Mouse (Mus musculus) skeletal muscle tissue, adult 2 months (tissue): ENCODE data around the gene Plekho1.
"Not testable (repeated sequence)": the region's sequence is repeated elsewhere in the genome, so short reads cannot be mapped to it uniquely, and the experiment has no call there.

Experiments used
- DNase-seq: peaks from one replicate; pipeline ENCODE4 v3.0.0-alpha.2; 2012; ENCODE audit warnings: low read depth, low spot score

Plekho1 gene

DNA sequence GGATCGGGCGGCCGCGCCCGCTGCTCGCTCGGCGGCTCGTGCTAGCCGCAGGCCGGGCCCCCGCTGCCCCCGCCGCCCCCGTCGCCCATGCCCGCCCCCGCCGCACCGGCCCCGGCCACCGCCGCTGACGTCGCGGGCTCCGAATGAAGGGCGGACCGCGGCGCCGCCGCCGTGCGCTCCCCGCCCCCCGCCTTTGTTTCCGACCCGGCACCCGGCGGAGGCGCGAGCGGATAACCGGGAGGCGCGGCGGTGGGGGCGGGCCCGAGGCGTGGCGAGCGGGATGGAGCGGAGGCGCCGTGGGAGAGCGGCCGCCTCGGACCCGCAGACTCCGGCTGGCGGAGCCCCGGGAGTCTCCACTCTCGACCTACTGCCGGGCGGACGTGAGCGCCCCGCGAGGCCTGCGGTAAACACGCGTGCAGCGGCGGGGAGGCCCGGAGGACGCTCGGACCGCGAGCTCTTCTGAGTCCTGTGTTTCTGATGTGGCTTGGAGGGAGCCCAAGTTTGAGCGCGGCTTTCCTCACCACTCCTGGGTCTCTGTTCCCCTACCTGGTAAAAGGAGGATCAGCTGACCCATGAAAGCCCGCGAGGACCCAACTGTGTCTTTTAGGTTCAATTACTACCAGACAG lies at the start of gene Plekho1:
Plekho1 (minus strand) TSS at position 200 of the 627 bp plus-strand sequence.
- no peak for DNase-seq

DNA sequence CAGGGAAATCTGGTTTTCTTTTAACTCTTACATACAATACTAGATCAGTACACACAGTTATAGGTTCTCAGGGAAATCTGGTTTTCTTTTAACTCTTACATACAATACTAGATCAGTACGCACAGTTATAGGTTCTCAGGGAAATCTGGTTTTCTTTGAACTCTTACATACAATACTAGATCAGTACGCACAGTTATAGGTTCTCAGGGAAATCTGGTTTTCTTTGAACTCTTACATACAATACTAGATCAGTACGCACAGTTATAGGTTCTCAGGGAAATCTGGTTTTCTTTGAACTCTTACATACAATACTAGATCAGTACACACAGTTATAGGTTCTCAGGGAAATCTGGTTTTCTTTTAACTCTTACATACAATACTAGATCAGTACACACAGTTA lies 48.8 kb upstream of the Plekho1 start:
- DNase-seq = not testable (repeated sequence)

DNA sequence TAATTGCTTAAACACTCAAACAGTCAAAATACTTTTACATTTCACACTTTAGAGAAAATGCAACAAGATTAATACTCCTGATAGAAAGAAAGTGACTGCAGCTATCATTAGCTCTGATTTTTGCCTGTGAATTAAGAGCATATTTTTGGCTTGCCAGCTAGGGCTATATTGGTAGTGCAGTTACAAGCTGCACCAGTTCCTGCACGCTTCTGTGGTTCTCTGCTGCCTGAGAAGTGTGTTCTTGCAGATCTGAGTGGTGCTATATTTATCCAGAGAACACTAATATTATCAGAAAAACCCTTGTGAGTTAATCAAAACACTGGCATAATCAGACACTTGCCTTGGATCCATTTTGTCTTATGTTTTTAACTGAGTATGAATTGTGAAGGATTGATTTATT lies 47.3 kb upstream of the Plekho1 start:
- no peak for DNase-seq

DNA sequence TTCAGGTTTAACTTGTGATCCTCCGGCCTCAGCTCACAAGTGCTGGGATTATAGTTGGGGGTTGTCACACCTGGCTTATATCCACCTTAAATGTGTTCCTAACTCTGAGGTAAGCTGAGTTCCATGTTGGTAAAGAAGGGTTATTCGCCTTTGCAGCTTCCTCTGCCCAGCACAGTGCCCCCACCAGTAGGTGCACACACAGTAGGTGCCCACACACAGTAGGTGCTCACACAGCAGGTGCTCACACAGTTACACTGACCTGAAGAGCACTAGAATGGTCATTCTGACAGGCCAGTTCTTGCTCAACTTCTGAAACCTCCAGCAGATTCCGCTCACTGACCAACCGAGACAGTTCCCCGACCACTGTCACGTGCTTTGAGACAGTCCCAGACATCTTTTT lies 45.3 kb upstream of the Plekho1 start:
- no peak for DNase-seq

DNA sequence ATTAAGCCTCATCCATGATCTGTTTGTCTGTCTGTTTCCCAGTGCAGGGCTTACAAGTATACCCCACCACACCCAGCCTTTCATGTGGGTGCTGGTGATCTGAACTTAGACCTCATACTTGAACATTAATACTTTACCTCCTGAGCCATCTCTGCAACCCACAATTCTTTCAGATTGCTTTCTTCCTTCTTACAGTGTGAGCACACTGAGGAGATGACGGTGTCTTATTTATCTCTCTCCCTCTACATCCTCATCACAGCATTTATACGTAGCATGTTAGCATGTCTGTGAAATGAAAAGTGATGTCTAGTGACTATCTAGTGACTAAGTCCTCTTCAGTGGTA lies 44.8 kb upstream of the Plekho1 start:
- no peak for DNase-seq

DNA sequence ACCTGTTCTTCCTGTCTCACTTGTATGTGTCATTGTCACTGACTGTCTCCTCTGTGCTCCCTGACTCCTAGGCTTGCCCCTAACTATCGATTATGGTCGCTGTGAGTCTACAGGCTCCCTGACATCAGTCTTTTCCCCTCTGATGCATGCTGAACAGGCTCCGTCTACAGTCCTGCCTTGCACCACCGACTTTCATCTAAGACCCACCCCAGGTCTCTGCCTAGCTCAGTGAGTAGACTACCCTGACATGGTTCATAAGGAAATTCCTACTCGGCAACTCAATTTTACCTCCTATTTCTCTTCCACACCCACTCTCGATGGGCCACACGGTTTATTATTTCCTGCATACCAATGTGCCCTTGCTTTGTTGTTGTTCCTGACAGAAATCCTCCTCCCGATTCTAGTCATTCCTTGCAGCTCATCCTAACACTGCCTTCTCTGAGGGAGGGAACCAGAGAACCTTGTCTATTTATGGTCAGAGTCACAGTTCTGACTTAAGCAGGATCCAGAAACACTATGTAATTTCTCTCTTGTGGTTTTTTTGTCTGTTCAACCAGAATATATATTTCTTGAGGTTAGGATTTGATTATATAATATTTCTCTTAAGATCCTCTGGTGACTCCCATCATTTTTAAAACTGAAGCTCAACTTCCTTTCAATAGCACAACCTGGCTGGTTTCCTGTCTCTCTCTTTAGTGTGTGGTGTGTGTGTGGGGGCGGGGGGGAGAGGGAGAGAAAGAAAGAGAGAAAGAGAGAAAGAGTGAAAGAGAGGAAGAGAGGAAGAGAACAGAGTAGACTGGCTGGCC lies 44.3 kb upstream of the Plekho1 start:
- DNase-seq = no peak

DNA sequence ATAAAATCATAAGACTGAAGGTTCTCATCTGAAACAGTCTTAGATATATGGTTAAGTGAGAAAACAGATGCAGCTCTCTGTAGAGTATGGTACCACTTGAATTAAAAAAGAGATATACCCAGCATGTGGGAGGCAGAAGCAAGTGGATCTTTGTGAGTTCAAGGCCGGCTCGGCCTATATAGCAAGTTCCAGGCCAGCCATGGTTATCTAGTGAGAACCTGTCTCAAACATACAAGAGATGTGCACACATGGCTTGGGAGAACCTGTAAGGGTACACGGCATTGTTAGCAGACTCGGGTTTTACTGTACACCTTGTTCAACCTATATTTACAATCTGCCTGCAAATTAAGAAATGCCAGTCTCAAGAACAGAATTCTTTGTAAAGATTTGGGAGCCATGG lies 43.0 kb upstream of the Plekho1 start:
- DNase-seq = no peak

DNA sequence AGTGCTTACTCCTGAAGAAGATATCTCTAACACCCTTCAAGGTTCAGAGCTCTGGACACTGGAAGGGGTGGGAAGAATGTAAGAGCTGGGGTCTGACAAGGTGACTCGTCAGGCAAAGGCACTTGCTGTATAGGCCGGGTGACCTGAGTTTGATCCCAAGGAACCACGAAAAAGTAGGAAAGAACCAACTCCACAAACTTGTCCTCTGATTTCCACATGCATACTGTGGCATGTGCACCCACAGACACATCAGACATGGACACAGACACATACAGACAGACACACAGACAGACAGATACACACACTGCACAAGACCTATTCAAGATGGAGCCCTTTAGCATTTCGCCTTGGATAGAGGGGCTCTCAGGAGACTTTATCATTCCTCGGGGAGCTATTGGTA lies 42.4 kb upstream of the Plekho1 start:
- no peak for DNase-seq

DNA sequence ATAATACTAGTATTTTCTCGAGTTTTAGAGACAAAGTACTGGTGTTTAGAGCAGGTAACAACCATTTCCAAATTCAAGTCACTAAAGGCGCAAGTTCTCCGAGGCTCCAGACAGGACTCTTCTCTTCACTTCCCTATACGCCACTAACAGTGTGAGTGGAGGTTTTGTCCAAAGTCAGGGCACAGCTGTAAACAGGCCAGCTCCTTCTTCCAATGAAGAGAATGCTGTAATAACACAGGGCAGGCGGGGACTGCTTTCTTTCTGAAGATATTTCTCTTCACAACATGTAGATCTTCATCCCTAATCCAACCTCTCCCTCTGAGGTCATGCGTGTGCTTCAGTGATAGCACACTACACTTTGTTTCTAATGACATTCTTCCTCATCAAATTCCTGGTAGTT lies 41.0 kb upstream of the Plekho1 start:
- no peak for DNase-seq

DNA sequence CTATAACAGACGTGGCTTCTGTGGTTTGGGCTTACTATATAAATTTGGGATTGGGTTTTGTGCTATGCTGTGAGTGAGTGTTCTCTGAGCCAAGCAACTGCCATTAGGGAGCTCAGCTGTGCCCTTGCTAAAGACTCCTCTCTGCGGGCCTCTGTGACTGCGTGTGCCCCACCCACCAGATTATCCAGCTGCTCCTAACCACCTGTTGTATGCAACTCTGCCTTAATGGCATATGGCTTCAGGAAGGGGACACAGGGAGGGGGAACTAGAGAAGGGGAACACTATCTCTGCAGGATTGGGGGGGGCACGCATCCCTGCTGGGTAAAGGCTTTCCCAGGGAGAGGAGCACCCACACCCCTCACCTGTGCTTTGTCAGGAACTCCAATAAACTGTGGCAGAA lies 37.2 kb upstream of the Plekho1 start:
- no peak for DNase-seq

DNA sequence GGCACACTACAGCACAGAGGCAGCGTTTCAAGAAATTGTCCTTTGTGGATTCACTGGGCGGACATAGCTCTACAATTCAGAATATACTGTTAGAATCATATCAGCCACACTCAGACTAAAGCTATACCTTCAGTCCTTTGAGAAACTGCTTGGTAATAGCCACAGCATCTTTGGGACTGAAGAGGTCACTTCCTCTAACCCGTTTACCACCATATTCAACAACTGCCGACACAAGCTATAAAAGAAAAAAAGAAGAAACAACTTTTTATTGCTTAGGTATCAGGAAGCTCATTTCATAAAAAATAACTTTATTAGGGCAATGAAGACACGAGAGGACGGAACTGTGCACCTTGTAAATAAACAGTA lies 36.8 kb upstream of the Plekho1 start:
- no peak for DNase-seq

DNA sequence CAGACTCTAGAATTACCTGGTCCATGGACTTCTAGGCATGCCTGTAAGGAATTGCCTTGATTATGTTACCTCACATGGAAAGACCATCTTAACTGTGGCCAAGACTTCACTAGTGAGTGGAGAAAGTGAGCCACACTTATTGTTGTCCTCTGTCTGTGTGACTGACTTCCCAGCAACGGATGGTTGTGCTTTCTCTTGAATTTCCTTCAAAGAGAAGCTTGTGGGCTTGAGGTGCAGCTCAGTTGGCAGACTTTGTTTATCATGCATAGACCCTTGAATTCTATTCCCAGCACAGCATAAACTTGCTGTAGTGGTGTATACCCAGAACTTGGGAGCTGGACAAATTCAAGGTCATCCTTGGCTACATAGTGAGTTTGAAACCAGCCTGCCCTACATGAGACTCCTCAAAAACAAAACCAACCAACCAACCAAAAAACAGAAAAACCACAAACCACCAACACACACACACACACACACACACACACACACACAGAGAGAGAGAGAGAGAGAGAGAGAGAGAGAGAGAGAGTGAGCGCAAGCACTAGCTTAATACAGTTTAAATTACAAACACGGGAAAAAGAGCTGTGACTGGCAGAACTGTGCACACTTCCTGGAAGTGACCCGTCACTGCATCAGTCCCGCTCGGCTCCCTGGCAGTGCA lies 36.3 kb upstream of the Plekho1 start:
- DNase-seq = no peak

DNA sequence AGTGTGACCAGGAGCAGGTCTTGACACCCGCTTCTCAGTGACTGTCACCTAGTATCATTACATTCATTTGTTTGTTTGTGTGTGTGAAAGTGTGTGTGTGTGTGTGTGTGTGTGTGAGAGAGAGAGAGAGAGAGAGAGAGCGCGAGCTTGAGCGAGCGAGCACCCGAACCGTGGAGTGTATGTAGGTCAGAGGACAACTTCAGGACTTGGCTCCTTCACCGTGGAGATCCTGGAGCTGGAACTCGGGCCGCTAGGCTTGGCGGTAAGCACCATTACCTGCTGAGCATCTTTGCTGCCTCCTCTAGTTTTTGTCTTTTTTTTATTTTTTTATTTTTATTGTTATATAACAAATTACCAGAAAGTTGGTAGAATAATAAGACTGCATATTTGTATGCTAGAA lies 34.0 kb upstream of the Plekho1 start:
- DNase-seq = no peak

DNA sequence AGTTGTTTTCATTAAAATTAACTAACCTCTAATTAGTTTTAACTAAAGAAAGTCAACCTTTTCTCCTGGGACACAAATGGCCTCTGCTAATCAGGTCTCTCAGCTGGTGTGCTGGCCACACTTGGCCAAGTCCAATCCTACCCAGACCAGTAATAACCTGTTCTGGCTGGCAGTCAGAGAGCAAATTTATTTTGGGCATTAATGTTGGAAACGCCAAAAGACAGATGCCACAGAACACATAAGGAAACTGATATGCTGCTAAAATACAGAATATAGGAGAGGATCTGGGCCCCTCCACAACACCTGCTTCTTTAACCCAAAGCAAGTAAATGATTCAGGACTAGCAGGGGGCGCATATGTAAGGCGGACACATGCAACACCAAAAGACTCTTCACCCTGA lies 33.5 kb upstream of the Plekho1 start:
- no peak for DNase-seq

DNA sequence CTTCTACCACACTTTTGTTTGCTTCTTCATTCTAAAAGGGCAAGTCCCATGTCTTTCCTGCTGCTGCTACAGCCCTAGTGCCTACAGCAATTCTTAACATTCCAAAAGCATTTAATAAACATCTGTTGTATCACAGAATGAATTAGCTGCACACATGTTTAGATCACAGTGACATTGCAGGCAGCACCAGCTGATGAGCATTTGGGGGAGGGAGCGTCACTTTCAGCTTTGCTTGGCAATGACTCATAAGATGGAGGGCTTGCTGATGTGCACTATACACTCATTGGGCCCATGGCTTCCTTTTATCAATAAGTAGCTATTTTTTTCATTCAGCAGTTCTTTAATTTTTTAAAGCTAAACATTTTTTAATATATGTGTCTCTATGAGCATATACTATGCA lies 32.1 kb upstream of the Plekho1 start:
- no peak for DNase-seq

DNA sequence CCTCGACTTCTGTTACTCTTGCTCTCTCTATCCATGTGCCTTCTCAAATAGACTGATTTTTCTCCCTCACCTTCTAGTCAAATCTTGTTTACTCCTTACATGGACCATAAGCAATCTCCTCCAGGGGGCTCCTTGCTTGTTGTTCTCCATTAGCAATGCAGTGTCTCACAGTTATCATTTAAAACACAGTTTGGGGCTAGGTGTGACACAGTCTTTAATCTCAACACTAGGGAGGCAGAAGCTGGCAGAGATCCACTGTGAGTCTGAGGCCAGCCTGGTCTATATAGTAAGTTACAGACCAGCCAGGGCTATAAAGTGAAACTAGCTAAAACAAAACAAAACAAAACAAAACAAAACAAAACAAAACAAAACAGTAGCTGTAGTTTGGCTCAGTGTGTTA lies 31.3 kb upstream of the Plekho1 start:
- DNase-seq = no peak

DNA sequence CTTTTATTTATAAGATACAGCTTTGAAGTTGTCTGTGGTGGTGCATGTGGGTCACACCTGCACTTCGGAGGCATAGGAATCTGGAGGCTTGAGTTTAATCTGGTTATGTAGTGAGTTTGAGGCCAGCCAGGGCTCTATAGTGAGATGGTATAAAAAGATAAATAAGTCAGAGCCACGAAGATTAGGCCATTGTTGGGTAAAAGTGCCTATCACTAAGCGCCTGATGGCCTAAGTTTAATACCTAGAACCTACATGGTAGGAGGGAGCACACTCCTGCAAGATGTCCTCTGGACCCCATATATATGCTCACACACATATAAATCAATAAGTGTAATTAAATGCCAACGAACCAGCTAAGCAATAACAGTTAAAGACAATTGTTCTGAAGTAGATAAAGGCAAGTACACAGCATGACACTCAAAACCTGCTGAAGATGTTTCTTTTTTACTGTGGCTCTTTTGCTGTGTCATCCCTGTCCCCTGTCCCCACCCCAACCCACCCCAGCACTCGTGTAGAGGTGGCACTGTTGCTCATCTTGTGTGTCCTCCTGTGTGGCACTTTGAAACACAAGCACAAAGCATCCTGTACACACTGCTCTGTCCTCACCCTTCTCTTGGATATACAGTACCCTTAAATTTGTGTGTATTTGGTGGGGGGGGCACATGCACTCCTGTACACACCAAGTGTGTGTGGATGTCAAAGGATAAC lies 25.8 kb upstream of the Plekho1 start:
- DNase-seq = no peak

DNA sequence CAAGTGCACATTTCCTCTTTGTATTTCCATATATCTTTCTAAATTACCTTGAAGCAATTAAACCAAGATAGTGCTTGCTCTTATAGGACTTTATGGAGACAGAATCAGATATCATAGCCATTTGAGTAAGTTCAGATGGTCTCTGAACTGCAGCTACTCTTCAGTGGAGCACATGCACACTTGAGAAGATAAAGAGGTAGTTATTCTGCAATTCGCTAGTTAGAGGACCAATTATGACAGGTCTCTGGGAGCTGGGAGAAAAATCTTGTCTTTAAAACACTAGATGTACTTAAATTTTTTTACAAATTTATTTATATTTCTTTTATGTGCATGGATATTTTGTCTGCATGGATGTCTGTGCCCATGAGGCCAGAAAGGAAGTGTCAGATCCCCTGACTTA lies 24.9 kb upstream of the Plekho1 start:
- no peak for DNase-seq

DNA sequence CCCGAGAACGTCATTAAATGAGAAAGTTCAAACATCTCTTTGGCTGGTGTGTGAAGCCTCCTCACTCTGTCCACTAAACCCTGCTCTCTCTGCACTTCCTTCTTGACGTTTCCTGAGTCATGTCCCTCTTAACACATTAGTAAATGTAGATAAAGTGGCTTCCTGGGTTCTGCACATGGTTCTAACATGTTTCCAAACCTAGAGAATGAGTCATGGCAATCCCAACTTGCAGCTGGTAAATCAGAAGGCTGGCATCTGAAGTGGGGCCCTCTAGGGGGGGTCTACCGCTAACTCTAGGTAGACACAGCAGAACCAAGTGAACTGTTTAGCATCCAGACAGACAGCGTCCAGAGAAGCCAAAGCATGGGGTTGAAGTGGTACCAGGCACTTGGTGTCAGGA lies 21.7 kb upstream of the Plekho1 start:
- DNase-seq = no peak

DNA sequence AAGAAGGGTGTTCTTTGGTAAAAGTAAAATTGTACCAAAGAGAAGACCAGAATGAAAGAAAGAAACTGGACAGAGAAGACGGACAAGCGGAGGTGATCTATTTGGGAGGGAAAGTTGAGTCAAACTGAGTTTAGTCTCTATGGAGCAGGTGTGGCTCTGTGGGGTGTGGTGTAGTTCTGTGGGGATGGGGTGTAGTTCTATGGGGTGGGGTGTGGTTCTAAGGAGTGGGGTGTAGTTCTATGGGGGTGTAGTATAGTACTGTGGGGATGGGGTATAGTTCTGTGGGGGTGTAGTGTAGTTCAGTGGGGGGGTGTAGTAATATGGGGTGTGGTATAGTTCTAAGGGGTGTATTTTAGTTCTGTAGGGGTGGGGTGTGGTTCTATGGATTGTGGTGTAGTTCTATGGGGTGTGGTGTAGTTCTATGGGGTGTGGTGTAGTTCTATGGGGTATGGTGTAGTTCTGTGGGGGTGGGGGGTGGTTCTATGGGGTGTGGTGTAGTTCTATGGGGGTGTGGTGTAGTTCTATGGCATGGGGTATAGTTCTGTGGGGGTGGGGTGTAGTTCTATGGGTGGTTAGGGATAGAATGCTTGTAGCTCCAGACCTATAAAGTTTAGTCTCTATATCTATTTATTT lies 20.6 kb upstream of the Plekho1 start:
- no peak for DNase-seq

DNA sequence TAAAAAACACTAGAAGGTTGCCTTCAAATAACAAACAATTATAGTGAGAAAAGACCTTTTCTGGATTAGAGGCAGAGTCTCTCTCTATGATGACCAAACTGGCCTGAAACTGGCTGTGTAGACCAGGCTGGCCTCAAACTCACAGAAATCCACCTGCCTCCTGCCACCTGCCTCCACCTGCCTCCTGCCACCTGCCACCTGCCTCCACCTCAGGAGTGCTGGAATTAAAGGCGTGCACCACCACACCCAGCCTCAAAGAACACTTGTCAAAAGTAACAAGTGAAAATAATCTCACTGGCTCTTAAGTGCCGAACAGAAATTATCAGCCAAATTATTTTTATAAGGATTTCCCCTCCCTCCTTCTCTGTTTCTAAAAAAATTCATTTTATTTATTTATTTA lies 19.9 kb upstream of the Plekho1 start:
- no peak for DNase-seq

DNA sequence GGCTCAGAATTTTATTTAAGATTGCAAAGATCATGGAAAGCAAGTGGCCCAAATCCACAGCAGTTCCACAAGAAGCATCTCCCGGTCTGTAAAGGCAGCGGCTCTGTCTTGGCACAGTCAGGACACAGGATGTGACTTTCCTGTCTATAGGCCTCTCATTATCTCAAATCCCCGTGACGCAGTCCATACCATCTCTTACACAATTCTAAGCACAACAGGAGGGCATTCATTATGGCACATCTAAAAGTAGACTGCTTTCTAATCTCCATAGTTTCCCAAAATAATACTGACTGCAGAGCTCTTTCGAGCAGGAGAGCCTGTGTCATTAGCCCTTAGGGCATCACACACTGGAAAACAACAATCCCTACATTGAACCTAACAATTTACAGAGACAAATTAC lies 17.0 kb upstream of the Plekho1 start:
- no peak for DNase-seq
